Mouse (Mus musculus): ENCODE data around the gene Ppp3r1.

GRCm38 (mm10) chr11:17211258-17212140, 52.4 kb downstream of the Ppp3r1 start, which contains the start of gene Pno1:
- peak; percentile 99 for TF ChIP-seq ELF1 (IDR thresholded peaks at IDR 0.05; ENCODE audit: low read depth, low read length)
- TF ChIP-seq CTCF (conservative IDR thresholded peaks at IDR 0.05 in 1 of 2, IDR thresholded peaks at IDR 0.05 in 1 of 2; ENCODE audit: low read depth in 2 of 2, low read length in 2 of 2): peak in 1 of 2 experiments; percentile 32; a peak in 2 of 4 replicates
- TF ChIP-seq TCF12 (IDR thresholded peaks at IDR 0.05; ENCODE audit: low read depth, low read length): peak; percentile 72
- TF ChIP-seq NELFE (IDR thresholded peaks at IDR 0.05; ENCODE audit: low read depth, low read length): peak; percentile 72; the same call in 1 of the 2 replicates
- peak; percentile 68 for TF ChIP-seq USF1 (IDR thresholded peaks at IDR 0.05; ENCODE audit: low read depth, low read length)
- no peak for TF ChIP-seq ZC3H11A (IDR thresholded peaks at IDR 0.05; ENCODE audit: low read depth, low read length)
- no peak for TF ChIP-seq RCOR1 (conservative IDR thresholded peaks at IDR 0.05; ENCODE audit: low read depth, low read length)
- peak; percentile 100 for TF ChIP-seq MAX (IDR thresholded peaks at IDR 0.05; ENCODE audit: low read length)
- peak; percentile 80 for TF ChIP-seq POLR2A (IDR thresholded peaks at IDR 0.05; ENCODE audit: low read depth, low read length)
- peak; percentile 99 for TF ChIP-seq SIN3A (IDR thresholded peaks at IDR 0.05; ENCODE audit: low read length)
- TF ChIP-seq CHD2 (IDR thresholded peaks at IDR 0.05; ENCODE audit: low read length): 0 out of 2 replicates have a peak, but pooled peaks have one; percentile 41
